Mouse (Mus musculus): Measurements from ENCODE around the gene Kcnc1. TPM values are rescaled to one million over a fixed set of nuclear protein-coding genes. Genes with fewer than 3 reads are reported as not detected.

Gene Kcnc1
- polyA plus RNA-seq, 1 experiment from 2014 or later, result 8.0 TPM

DNA sequence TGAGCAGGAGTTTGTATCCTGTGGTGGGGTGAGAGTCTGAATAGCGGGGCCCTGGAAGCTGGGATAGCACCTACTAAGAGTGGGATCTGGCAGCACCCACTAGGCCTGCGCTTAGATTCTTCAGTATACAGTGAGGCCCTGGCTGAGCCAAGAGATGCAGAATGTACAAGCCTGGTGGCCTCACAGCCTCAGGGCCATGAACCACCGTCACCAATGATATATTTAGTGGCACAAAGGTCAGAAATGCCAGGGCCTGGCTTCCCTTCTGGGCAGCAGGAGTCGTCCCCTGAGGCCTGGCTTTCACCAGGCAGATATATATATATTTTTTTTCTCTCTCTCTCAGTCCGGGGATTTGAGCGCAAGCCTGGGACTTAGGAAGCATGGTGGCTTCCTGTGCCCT, 14.4 kb downstream of the Kcnc1 start:
- 0 out of 2 replicates have a peak, but pooled peaks cover 6% of the 10 kb centered on the region for H3K36me3 ChIP-seq
- H3K27me3 ChIP-seq, result no peaks in the 10 kb centered on the region
- no peak for ATAC-seq
- H3K4me2 ChIP-seq (replicated peaks), result no peak overlapping the region
- no peaks in the 10 kb centered on the region for H3K9me3 ChIP-seq
- 0 out of 2 replicates have a peak, but pooled peaks cover 9% of the 10 kb centered on the region for H3K4me1 ChIP-seq (replicated peaks)
- no peak overlapping the region for H3K27ac ChIP-seq
- H3K9ac ChIP-seq (replicated peaks), result no peak overlapping the region
- no peak overlapping the region for H3K4me3 ChIP-seq (replicated peaks)
- 87% methylated on average over 6 of the region's 6 CpGs for WGBS

DNA sequence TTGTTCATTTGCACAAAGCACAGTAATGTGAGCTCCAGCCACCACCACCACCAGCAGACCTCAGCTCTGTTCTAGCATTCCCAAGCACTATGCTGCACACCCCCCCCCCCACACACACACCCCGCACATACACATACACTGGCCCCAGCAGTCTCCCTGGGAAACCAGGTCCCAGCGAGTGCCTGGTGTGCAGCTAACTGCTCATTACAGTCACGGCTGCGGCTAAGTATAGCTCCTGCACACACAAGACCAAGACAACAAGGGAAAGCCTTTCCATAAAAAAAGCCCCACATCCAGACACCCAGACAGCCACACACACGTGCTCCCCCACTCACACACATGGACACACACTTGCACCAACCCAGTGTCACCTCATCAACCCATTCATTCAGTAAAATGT, 16.5 kb downstream of the Kcnc1 start:
- H3K36me3 ChIP-seq, result no peaks in the 10 kb centered on the region
- WGBS, result 73% methylated on average over 5 of the region's 5 CpGs

GRCm38 (mm10) chr7:46413959-46414725, 17.8 kb downstream of the Kcnc1 start:
- no peaks in the 10 kb centered on the region for H3K9me3 ChIP-seq
- no peak overlapping the region for H3K27ac ChIP-seq
- H3K9ac ChIP-seq (replicated peaks), result no peak overlapping the region
- no peak overlapping the region for H3K4me2 ChIP-seq (replicated peaks)
- no peaks in the 10 kb centered on the region for H3K27me3 ChIP-seq
- WGBS, result 80% methylated on average over 6 of the region's 6 CpGs
- no peak overlapping the region for H3K4me3 ChIP-seq (replicated peaks)
- no peak for ATAC-seq
- no peaks in the 10 kb centered on the region for H3K36me3 ChIP-seq
- peaks cover 30% of the 10 kb centered on the region for H3K4me1 ChIP-seq (replicated peaks)

More for the DNA sequence above, 16.5 kb downstream of the Kcnc1 start:
- Histone ChIP-seq H3K27ac (no peak overlapping the region), H3K4me2 (replicated peaks) (no peak overlapping the region), H3K4me3 (replicated peaks) (no peak overlapping the region), H3K9me3 (no peaks in the 10 kb centered on the region), H3K4me1 (replicated peaks) (peaks cover 23% of the 10 kb centered on the region; the same call in 1 of the 2 replicates), H3K9ac (replicated peaks) (no peak overlapping the region), H3K27me3 (no peaks in the 10 kb centered on the region)
- ATAC-seq, result no peak

GRCm38 (mm10) chr7:46415818-46416425, 19.6 kb downstream of the Kcnc1 start:
- no peak for ATAC-seq
- H3K27ac ChIP-seq, result no peak overlapping the region
- peaks cover 29% of the 10 kb centered on the region for H3K4me1 ChIP-seq (replicated peaks)
- H3K9me3 ChIP-seq, result no peaks in the 10 kb centered on the region
- no peak overlapping the region for H3K9ac ChIP-seq (replicated peaks)
- whole genome bisulfite sequencing, result 80% methylated on average over 14 of the region's 14 CpGs
- no peaks in the 10 kb centered on the region for H3K27me3 ChIP-seq
- H3K4me3 ChIP-seq (replicated peaks), result no peak overlapping the region
- H3K4me2 ChIP-seq (replicated peaks), result no peak overlapping the region
- no peaks in the 10 kb centered on the region for H3K36me3 ChIP-seq

DNA sequence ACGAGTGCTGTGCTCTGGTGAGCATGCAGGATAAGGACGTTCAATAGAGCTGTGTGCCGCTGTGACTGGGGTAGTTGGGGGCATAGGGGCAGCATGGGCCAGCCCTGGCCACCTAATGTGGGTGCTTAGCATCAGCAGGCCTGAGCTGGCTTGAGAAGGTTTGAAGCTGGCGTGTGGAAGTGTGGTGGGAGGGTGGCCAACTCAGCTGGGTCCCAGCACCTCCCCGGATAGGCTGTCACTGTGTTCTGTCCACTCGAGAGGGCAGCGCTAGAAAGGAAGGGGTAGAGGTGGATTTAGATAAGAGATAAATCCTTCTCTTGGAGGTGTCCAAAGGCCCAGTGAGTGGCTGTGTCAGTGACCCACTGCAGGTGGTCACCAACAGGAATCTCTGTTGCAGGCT, 21.2 kb downstream of the Kcnc1 start:
- 63% methylated on average over 7 of the region's 7 CpGs for WGBS
- Histone ChIP-seq H3K9me3 (no peaks in the 10 kb centered on the region), H3K27ac (no peak overlapping the region), H3K9ac (replicated peaks) (no peak overlapping the region), H3K4me3 (replicated peaks) (no peak overlapping the region), H3K27me3 (no peaks in the 10 kb centered on the region), H3K36me3 (no peaks in the 10 kb centered on the region), H3K4me2 (replicated peaks) (no peak overlapping the region), H3K4me1 (replicated peaks) (peaks cover 44% of the 10 kb centered on the region)
- no peak for ATAC-seq

DNA sequence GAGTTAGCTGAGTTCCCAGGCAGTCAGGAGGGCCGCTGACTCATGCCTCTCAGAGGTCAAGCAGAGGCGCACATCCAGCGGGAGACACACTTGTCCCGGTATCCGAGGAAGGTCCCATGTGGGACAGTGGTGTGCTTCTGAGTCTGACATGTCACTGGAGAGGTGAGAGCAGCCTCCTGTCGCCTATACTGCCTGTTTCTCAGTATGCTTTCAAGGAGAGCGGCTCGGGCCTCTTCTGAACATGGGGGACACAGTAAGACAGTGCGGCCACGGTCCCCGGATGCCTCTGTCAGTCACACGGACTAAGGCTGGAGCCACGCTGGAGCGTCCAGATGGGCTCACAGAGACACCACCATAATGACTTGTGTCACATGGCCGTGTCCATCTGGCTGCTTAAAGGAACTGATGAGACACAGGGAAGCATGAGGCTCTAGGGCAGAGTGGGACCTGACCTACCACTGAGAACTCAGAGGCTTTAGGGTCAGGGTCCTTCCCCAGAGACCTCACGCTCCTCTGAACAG, 21.9 kb downstream of the Kcnc1 start:
- peaks cover 51% of the 10 kb centered on the region for H3K4me1 ChIP-seq (replicated peaks)
- ATAC-seq, result no peak
- no peaks in the 10 kb centered on the region for H3K27me3 ChIP-seq
- no peaks in the 10 kb centered on the region for H3K36me3 ChIP-seq
- no peak overlapping the region for H3K9ac ChIP-seq (replicated peaks)
- no peak overlapping the region for H3K27ac ChIP-seq
- WGBS, result 73% methylated on average over 16 of the region's 16 CpGs
- H3K4me2 ChIP-seq (replicated peaks), result no peak overlapping the region
- H3K9me3 ChIP-seq, result no peaks in the 10 kb centered on the region
- no peak overlapping the region for H3K4me3 ChIP-seq (replicated peaks)

DNA sequence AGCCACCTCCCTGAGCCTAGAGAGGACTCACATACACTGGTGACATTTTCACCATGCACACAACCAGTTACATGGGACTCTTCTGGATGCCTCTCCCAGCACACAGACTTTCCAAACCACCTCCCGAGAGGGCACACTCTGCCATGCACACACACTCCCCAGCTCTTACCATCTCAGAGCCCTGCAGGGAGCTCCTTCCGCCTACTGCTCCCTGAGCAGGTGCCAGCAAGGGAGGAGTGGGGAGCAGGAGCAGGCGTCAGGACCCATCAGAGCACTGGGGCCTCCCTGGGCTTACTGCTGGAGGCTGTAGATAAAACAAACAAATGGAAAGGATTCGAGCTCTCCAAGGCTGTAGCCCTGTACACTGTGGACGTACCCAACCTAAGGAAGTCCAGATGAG, 25.2 kb downstream of the Kcnc1 start:
- Histone ChIP-seq H3K36me3 (no peaks in the 10 kb centered on the region), H3K4me2 (replicated peaks) (no peak overlapping the region), H3K27me3 (no peaks in the 10 kb centered on the region), H3K9me3 (no peaks in the 10 kb centered on the region), H3K27ac (peak overlapping the region; percentile 81), H3K4me3 (replicated peaks) (no peak overlapping the region), H3K4me1 (replicated peaks) (peaks cover 62% of the 10 kb centered on the region), H3K9ac (replicated peaks) (no peak overlapping the region)
- WGBS, result 43% methylated on average over 5 of the region's 5 CpGs
- ATAC-seq, result peak; percentile 22; the same call in 1 of the 2 replicates

- WGBS, result 28% methylated on average over 8 of the region's 8 CpGs
- Histone ChIP-seq H3K27ac (peak overlapping the region; percentile 81), H3K4me1 (replicated peaks) (peaks cover 66% of the 10 kb centered on the region), H3K4me3 (replicated peaks) (no peak overlapping the region), H3K36me3 (no peaks in the 10 kb centered on the region), H3K9me3 (no peaks in the 10 kb centered on the region), H3K27me3 (no peaks in the 10 kb centered on the region), H3K9ac (replicated peaks) (no peak overlapping the region), H3K4me2 (replicated peaks) (peak overlapping the region; percentile 38)
- peak; percentile 69 for ATAC-seq
Measured at GRCm38 (mm10) chr7:46422052-46422763, 25.9 kb downstream of the Kcnc1 start.

DNA sequence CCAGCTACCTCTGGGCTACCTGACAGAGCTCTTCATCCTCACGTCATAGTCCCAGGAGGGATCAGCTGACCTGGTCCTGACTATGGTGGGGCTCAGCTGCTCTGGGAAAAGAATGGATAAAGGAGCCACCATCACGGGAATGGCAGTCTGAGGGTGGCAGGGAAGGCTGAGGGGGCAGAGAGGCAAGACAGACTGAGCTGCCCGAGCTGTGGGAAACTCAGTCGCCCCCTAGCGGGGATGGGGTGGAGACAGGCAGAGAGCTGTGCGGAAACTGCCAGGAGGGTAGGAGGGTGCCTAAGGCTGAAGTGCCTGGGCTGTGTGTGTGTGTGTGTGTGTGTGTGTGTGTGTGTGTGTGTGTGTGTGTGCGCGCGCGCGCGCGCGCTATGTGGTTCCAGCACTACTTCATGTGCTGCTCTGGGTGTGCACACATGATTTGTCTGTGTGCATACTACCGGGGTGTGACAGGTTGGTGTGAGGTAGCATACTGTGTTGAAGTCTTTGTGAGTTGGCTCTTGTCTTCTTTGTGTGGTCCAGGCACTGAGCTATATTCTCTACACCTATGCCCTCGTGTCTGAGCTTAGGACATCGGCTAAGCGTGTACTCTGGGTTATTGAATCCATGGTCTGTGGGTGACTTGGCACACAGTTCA, 26.6 kb downstream of the Kcnc1 start:
- H3K4me1 ChIP-seq (replicated peaks), result peaks cover 62% of the 10 kb centered on the region
- H3K4me3 ChIP-seq (replicated peaks), result no peak overlapping the region
- H3K36me3 ChIP-seq, result peaks cover 7% of the 10 kb centered on the region
- ATAC-seq, result peak; percentile 78
- H3K9me3 ChIP-seq, result no peaks in the 10 kb centered on the region
- H3K9ac ChIP-seq (replicated peaks), result no peak overlapping the region
- H3K27ac ChIP-seq, result peak overlapping the region; percentile 81
- H3K27me3 ChIP-seq, result no peaks in the 10 kb centered on the region
- 56% methylated on average over 18 of the region's 18 CpGs for WGBS
- H3K4me2 ChIP-seq (replicated peaks), result peak overlapping the region; percentile 38

DNA sequence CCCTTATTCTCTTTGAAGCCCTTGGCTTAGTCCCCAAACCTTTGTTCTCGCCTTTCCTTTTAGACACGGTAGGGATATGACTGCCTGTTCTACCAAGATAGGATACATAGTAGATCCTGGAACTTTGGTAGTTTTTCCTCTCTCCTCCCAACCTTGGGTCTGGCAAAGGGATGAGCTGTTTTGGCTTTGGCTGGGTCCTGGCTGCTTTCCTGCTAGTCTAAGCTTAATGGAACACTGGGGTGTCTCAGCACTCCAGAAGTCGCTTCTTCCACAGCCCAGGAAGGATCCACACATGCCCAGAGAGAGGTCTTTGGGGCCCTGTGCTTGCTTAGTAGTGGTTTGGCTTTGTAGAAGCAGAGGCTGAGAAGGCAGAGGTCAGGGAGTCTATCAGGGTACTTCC, 27.7 kb downstream of the Kcnc1 start:
- 63% methylated on average over 3 of the region's 3 CpGs for WGBS
- no peak for ATAC-seq

GRCm38 (mm10) chr7:46425012-46425411, 28.7 kb downstream of the Kcnc1 start:
- no peak overlapping the region for H3K4me3 ChIP-seq (replicated peaks)
- WGBS, result 66% methylated on average over 4 of the region's 4 CpGs
- H3K9ac ChIP-seq (replicated peaks), result no peak overlapping the region
- H3K4me1 ChIP-seq (replicated peaks), result peaks cover 52% of the 10 kb centered on the region
- H3K27ac ChIP-seq, result no peak overlapping the region
- H3K9me3 ChIP-seq, result no peaks in the 10 kb centered on the region
- no peaks in the 10 kb centered on the region for H3K27me3 ChIP-seq
- peaks cover 12% of the 10 kb centered on the region for H3K36me3 ChIP-seq
- H3K4me2 ChIP-seq (replicated peaks), result no peak overlapping the region
- no peak for ATAC-seq

More for the DNA sequence above, 27.7 kb downstream of the Kcnc1 start:
- no peaks in the 10 kb centered on the region for H3K9me3 ChIP-seq
- H3K36me3 ChIP-seq, result peaks cover 12% of the 10 kb centered on the region
- no peak overlapping the region for H3K9ac ChIP-seq (replicated peaks)
- no peaks in the 10 kb centered on the region for H3K27me3 ChIP-seq
- no peak overlapping the region for H3K4me2 ChIP-seq (replicated peaks)
- H3K4me1 ChIP-seq (replicated peaks), result peaks cover 52% of the 10 kb centered on the region
- H3K4me3 ChIP-seq (replicated peaks), result no peak overlapping the region
- H3K27ac ChIP-seq, result no peak overlapping the region
